In the genomic region with DNA sequence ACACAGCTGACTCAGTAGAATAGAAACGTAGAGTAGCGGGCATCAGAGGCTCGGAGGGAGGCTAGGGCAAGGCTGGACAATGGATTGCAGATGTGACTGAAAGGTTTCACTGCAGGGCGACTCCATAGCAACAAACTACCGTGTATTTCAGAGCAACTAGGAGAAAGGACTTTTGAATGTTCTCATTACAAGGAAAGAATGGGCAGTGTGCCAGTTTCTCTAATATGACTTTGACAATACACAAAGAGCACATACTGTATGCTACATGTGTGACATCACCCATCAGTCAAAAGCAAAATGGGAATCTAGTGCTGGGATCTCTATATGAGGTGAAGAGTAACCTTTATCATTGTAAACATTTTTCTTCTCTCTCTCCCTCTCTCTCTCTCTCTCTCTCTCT, we compare ENCODE assay signal across 28 mouse cellular contexts.
A peak's percentile ranks its signal among the peaks of the same experiment; 100 is the strongest.
DNase-seq lines count a peak whose midpoint lies in the region; ATAC-seq and TF ChIP-seq lines count a peak whose summit lies in the region.
"Had no signal": no experiment of that assay in that cellular context is flagged by ENCODE, and none has a peak within 500 bp of the region (broad histone marks: within the 10 kb centered on the region; RNA-seq: fewer than 3 reads in every experiment).

No protein-coding gene starts in this region.

- WGBS in midbrain, embryonic 13.5 days: 47% methylated on average over 5 of the region's 5 CpGs
- 72% methylated on average over 5 of the region's 5 CpGs for WGBS in midbrain, embryonic 11.5 days

- no peak for TF ChIP-seq POLR2A in brain, embryonic 14.5 days (IDR thresholded peaks at IDR 0.05; ENCODE audit: borderline replicate concordance, extremely low read depth, insufficient read depth, insufficient read length, poor library complexity, severe bottlenecking)

- H3K4me2 ChIP-seq in midbrain, embryonic 13.5 days (replicated peaks): no peak overlapping the region
- H3K4me2 ChIP-seq in midbrain, embryonic 11.5 days: no peak overlapping the region
- H3K4me2 ChIP-seq: embryonic facial prominence, embryonic 12.5 days; intestine, embryonic 15.5 days; limb, embryonic 13.5 days; liver, embryonic 12.5 days had no signal

- H3K4me3 ChIP-seq in midbrain, embryonic 13.5 days (replicated peaks): no peak overlapping the region
- H3K4me3 ChIP-seq in midbrain, embryonic 11.5 days (ENCODE audit: low read depth, low read length): no peak overlapping the region
- H3K4me3 ChIP-seq: embryonic facial prominence, embryonic 12.5 days; heart, adult 2 months; hindbrain, embryonic 10.5 days; intestine, embryonic 15.5 days; layer of hippocampus, adult 2 months; left cerebral cortex, adult 2 months; limb, embryonic 13.5 days; liver, embryonic 12.5 days had no signal

- 0 out of 2 replicates have a peak, but pooled peaks have one; percentile 17 for ATAC-seq in midbrain, embryonic 13.5 days
- ATAC-seq in midbrain, embryonic 11.5 days (ENCODE audit: low FRiP score): no peak
- ATAC-seq: activated CD4-positive, CD25-positive, alpha-beta regulatory T cell, adult 4 months; hindbrain, embryonic 16.5 days; intestine, embryonic 15.5 days; liver, embryonic 12.5 days; liver, postnatal 0 days; lung, postnatal 0 days had no signal

- peaks cover 7% of the 10 kb centered on the region for H3K36me3 ChIP-seq in midbrain, embryonic 13.5 days
- no peaks in the 10 kb centered on the region for H3K36me3 ChIP-seq in midbrain, embryonic 11.5 days (ENCODE audit: control insufficient read depth, insufficient read depth, low read length)
- H3K36me3 ChIP-seq: embryonic facial prominence, embryonic 12.5 days; hindbrain, embryonic 10.5 days; intestine, embryonic 15.5 days; limb, embryonic 13.5 days; liver, embryonic 12.5 days had no signal

- peaks cover 7% of the 10 kb centered on the region for H3K4me1 ChIP-seq in midbrain, embryonic 13.5 days (replicated peaks)
- no peaks in the 10 kb centered on the region for H3K4me1 ChIP-seq in midbrain, embryonic 11.5 days (ENCODE audit: control insufficient read depth, insufficient read depth, low read length)
- H3K4me1 ChIP-seq: embryonic facial prominence, embryonic 12.5 days; intestine, embryonic 15.5 days; liver, embryonic 12.5 days had no signal

- H3K27me3 ChIP-seq in midbrain, embryonic 13.5 days: no peaks in the 10 kb centered on the region
- H3K27me3 ChIP-seq in midbrain, embryonic 11.5 days (ENCODE audit: control insufficient read depth, insufficient read depth, low read length): no peaks in the 10 kb centered on the region
- H3K27me3 ChIP-seq: embryonic facial prominence, embryonic 12.5 days; intestine, embryonic 15.5 days; limb, embryonic 13.5 days; liver, embryonic 12.5 days had no signal

- H3K9ac ChIP-seq in midbrain, embryonic 13.5 days (replicated peaks): no peak overlapping the region
- no peak overlapping the region for H3K9ac ChIP-seq in midbrain, embryonic 11.5 days (ENCODE audit: low read length)
- H3K9ac ChIP-seq: embryonic facial prominence, embryonic 12.5 days; intestine, embryonic 15.5 days; limb, embryonic 13.5 days; liver, embryonic 12.5 days; liver, postnatal 0 days had no signal

- DNase-seq in heart, adult 11 months: peak; percentile 8
- no peak for DNase-seq in heart, adult 18-20 months
- no peak for DNase-seq in midbrain, embryonic 11.5 days (ENCODE audit: low spot score, missing footprints)
- DNase-seq in MN1 (ENCODE audit: low spot score): peak; percentile 38
- peak; percentile 65 for DNase-seq in brain, embryonic 14.5 days (ENCODE audit: low read depth)
- DNase-seq: adrenal gland, adult 2 months; adrenal gland, postnatal 36 days; B cell, adult 2 months; cerebellum, adult 2 months; cerebellum, postnatal 14 days; gastrocnemius, postnatal 14 days; heart, adult 2 months; heart, postnatal 14 days; kidney, adult 2 months; kidney, postnatal 36 days; liver, postnatal 0 days had no signal

- H3K9me3 ChIP-seq in midbrain, embryonic 13.5 days: no peaks in the 10 kb centered on the region
- H3K9me3 ChIP-seq in midbrain, embryonic 11.5 days (ENCODE audit: control insufficient read depth, low read length): no peaks in the 10 kb centered on the region
- H3K9me3 ChIP-seq: embryonic facial prominence, embryonic 12.5 days; hindbrain, embryonic 10.5 days; intestine, embryonic 15.5 days; limb, embryonic 13.5 days; liver, embryonic 12.5 days had no signal

- no peak overlapping the region for H3K27ac ChIP-seq in midbrain, embryonic 13.5 days
- H3K27ac ChIP-seq in midbrain, embryonic 11.5 days (ENCODE audit: low read depth, low read length): no peak overlapping the region
- H3K27ac ChIP-seq: embryonic facial prominence, embryonic 12.5 days; heart, adult 2 months; hindbrain, embryonic 10.5 days; intestine, embryonic 15.5 days; layer of hippocampus, adult 2 months; left cerebral cortex, adult 2 months; limb, embryonic 13.5 days; liver, embryonic 12.5 days; macrophage had no signal

- TF ChIP-seq CTCF in brain, embryonic 14.5 days (IDR thresholded peaks at IDR 0.05; ENCODE audit: borderline replicate concordance, extremely low read depth, insufficient read depth, insufficient read length): no peak

Comparison
In these comparisons a context has a peak if more than half of its experiments do, and no peak if none do; other contexts are left out.
1. DNase-seq: peak in heart, adult 11 months (single experiment), MN1 (single experiment) and brain, embryonic 14.5 days (single experiment); none in heart, adult 18-20 months (0 of 2) and midbrain, embryonic 11.5 days (single experiment).